Mouse (Mus musculus): ENCODE results near the gene Abhd17c. TPM values are rescaled to one million over a fixed set of nuclear protein-coding genes. Genes with fewer than 3 reads are reported as not detected.

The Abhd17c gene
- total RNA-seq, 2 experiments from 2014 or later = 30.3 to 31.4 TPM

- intact Hi-C loops (cut with DNase I) = loop anchor here (10.0 kb wide), 1 partner anchor 245 kb away; no protein-coding TSS in a partner anchor
- no peak for DNase-seq
These were observed 7.7 kb upstream of the Abhd17c start for GRCm38 (mm10) chr7:84159414-84159813.

- intact Hi-C loops (cut with DNase I) = loop anchor here (5.0 to 10.0 kb wide), 2 partner anchors 37 to 239 kb away; no protein-coding TSS in a partner anchor
- no peak for DNase-seq
These were observed 2.1 kb upstream of the Abhd17c start for GRCm38 (mm10) chr7:84153821-84154220.

GRCm38 (mm10) chr7:84152821-84153220 is 1.1 kb upstream of the Abhd17c start:
- DNase-seq = no peak
- intact Hi-C loops (cut with DNase I) = loop anchor here (5.0 to 10.0 kb wide), 2 partner anchors 36 to 238 kb away; no protein-coding TSS in a partner anchor

GRCm38 (mm10) chr7:84152374-84152773 is 681 bp upstream of the Abhd17c start:
- no peak for DNase-seq
- intact Hi-C loops (cut with DNase I) = loop anchor here (5.0 to 10.0 kb wide), 2 partner anchors 35 to 238 kb away; no protein-coding TSS in a partner anchor

GRCm38 (mm10) chr7:84151960-84152334 is 254 bp upstream of the Abhd17c start:
- DNase-seq = peak; percentile 93 to 96
- intact Hi-C loops (cut with DNase I) = loop anchor here (2.0 to 10.0 kb wide), 3 partner anchors 35 to 237 kb away; partner anchors contain the start of gene Cemip

- intact Hi-C loops (cut with DNase I) = loop anchor here (2.0 to 10.0 kb wide), 3 partner anchors 33 to 236 kb away; partner anchors contain the start of gene Cemip
These were observed 1.2 kb downstream of the Abhd17c start for GRCm38 (mm10) chr7:84150361-84151000.

GRCm38 (mm10) chr7:84149821-84150220 is 1.9 kb downstream of the Abhd17c start:
- intact Hi-C loops (cut with DNase I) = loop anchor here (2.0 to 10.0 kb wide), 3 partner anchors 33 to 235 kb away; partner anchors contain the start of gene Cemip
- no peak for DNase-seq

More at GRCm38 (mm10) chr7:84150361-84151000, 1.2 kb downstream of the Abhd17c start:
- DNase-seq = no peak

- no peak for DNase-seq
- intact Hi-C loops (cut with DNase I) = no loop called here
These were observed 2.8 kb downstream of the Abhd17c start for GRCm38 (mm10) chr7:84148896-84149295.

GRCm38 (mm10) chr7:84147746-84148145 is 3.9 kb downstream of the Abhd17c start:
- DNase-seq = no peak
- intact Hi-C loops (cut with DNase I) = no loop called here

- intact Hi-C loops (cut with DNase I) = no loop called here
- no peak for DNase-seq
These were observed 6.1 kb downstream of the Abhd17c start for GRCm38 (mm10) chr7:84145633-84146032.

- no peak for DNase-seq
- intact Hi-C loops (cut with DNase I) = no loop called here
These were observed 8.8 kb downstream of the Abhd17c start for GRCm38 (mm10) chr7:84142736-84143473.

- no peak for DNase-seq
- intact Hi-C loops (cut with DNase I) = no loop called here
These were observed 9.5 kb downstream of the Abhd17c start for GRCm38 (mm10) chr7:84142196-84142595.

- no peak for DNase-seq
- intact Hi-C loops (cut with DNase I) = no loop called here
These were observed 12.1 kb downstream of the Abhd17c start for GRCm38 (mm10) chr7:84139566-84139965.

GRCm38 (mm10) chr7:84138731-84139130 is 13.0 kb downstream of the Abhd17c start:
- intact Hi-C loops (cut with DNase I) = no loop called here
- DNase-seq = no peak

GRCm38 (mm10) chr7:84137779-84138178 is 13.9 kb downstream of the Abhd17c start:
- DNase-seq = no peak
- intact Hi-C loops (cut with DNase I) = no loop called here

GRCm38 (mm10) chr7:84135799-84136700 is 15.6 kb downstream of the Abhd17c start:
- intact Hi-C loops (cut with DNase I) = no loop called here
- no peak for DNase-seq

- DNase-seq = peak in 1 of 2 experiments; percentile 46
These were observed 19.0 kb downstream of the Abhd17c start for GRCm38 (mm10) chr7:84132704-84133103.

GRCm38 (mm10) chr7:84131736-84132135 is 20.0 kb downstream of the Abhd17c start:
- DNase-seq = no peak
- intact Hi-C loops (cut with DNase I) = no loop called here

More at GRCm38 (mm10) chr7:84132704-84133103, 19.0 kb downstream of the Abhd17c start:
- intact Hi-C loops (cut with DNase I) = no loop called here

- intact Hi-C loops (cut with DNase I) = no loop called here
- DNase-seq = peak; percentile 54 to 69
These were observed 23.0 kb downstream of the Abhd17c start for GRCm38 (mm10) chr7:84128661-84129060.

GRCm38 (mm10) chr7:84125730-84126129 is 26.0 kb downstream of the Abhd17c start:
- intact Hi-C loops (cut with DNase I) = no loop called here
- DNase-seq = no peak

All from heart, postnatal 14 days (tissue).